ENCODE assay signal across 23 mouse cellular contexts in the genomic region with DNA sequence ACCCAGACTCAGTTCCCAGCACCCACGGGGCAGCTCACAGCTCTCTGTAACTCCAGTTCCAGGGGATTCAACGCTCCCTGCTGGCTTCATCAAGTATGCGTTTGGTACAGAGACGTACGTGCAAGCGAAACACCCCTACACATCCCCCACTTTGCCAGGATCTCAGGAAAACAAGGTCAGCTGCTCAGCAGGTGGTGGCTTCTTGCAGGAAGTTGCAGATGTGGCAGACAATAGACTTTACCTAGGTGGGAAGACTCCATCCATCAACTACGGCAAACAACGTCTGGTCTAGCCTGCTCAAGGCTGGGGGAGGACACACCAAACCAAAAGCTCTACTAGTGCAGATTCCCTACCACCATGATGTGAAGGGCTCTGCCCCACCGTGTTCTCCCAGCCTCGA.
"Had no signal": no experiment of that assay in that cellular context is flagged by ENCODE, and none has a peak within 500 bp of the region (broad histone marks: within the 10 kb centered on the region; RNA-seq: fewer than 3 reads in every experiment).

No protein-coding gene starts in this region.

- DNase-seq: gastrocnemius, adult 2 months; gastrocnemius, postnatal 10 days; gastrocnemius, postnatal 25 days; heart, adult 18-20 months; heart, postnatal 10 days; heart, postnatal 4 days; kidney, adult 18-20 months; kidney, adult 8-10 months; kidney, postnatal 10 days; kidney, postnatal 25 days; kidney, postnatal 4 days; liver, embryonic 13.5 days had no signal

- H3K27me3 ChIP-seq: heart, embryonic 12.5 days; hindbrain, embryonic 12.5 days; intestine, embryonic 15.5 days; limb, embryonic 13.5 days; limb, embryonic 15.5 days; liver, embryonic 13.5 days; liver, embryonic 15.5 days had no signal

- H3K9me3 ChIP-seq: heart, embryonic 10.5 days; heart, embryonic 12.5 days; hindbrain, embryonic 10.5 days; hindbrain, embryonic 12.5 days; intestine, embryonic 15.5 days; limb, embryonic 13.5 days; limb, embryonic 15.5 days; liver, embryonic 13.5 days; liver, embryonic 15.5 days had no signal

- H3K9ac ChIP-seq: heart, embryonic 12.5 days; hindbrain, embryonic 12.5 days; hindbrain, embryonic 14.5 days; intestine, embryonic 15.5 days; limb, embryonic 13.5 days; limb, embryonic 15.5 days; liver, embryonic 13.5 days; liver, embryonic 15.5 days had no signal

- H3K27ac ChIP-seq: gastrocnemius, adult 2 months; heart, embryonic 10.5 days; hindbrain, embryonic 10.5 days; hindbrain, embryonic 12.5 days; hindbrain, embryonic 14.5 days; intestine, embryonic 15.5 days; layer of hippocampus, adult 2 months; left cerebral cortex, adult 2 months; limb, embryonic 13.5 days; limb, embryonic 15.5 days; liver, embryonic 13.5 days; liver, embryonic 15.5 days had no signal

- H3K4me1 ChIP-seq: heart, embryonic 10.5 days; heart, embryonic 12.5 days; hindbrain, embryonic 10.5 days; hindbrain, embryonic 12.5 days; intestine, embryonic 15.5 days; limb, embryonic 13.5 days; limb, embryonic 15.5 days; liver, embryonic 13.5 days; liver, embryonic 15.5 days had no signal

- H3K36me3 ChIP-seq: heart, embryonic 10.5 days; heart, embryonic 12.5 days; hindbrain, embryonic 10.5 days; hindbrain, embryonic 12.5 days; intestine, embryonic 15.5 days; limb, embryonic 13.5 days; limb, embryonic 15.5 days; liver, embryonic 13.5 days; liver, embryonic 15.5 days had no signal

- H3K4me3 ChIP-seq: gastrocnemius, adult 2 months; heart, embryonic 10.5 days; heart, embryonic 12.5 days; hindbrain, embryonic 10.5 days; hindbrain, embryonic 12.5 days; intestine, embryonic 15.5 days; layer of hippocampus, adult 2 months; left cerebral cortex, adult 2 months; limb, embryonic 13.5 days; limb, embryonic 15.5 days; liver, embryonic 13.5 days; liver, embryonic 15.5 days had no signal
